Mouse (Mus musculus): Measurements from ENCODE around the gene Plekhb1.

Gene Plekhb1

GRCm38 (mm10) chr7:100637657-100638056, 24.6 kb downstream of the Plekhb1 start:
- TF ChIP-seq GATA4 (IDR thresholded peaks at IDR 0.05; ENCODE audit: insufficient replicate concordance, low read length): no peak

GRCm38 (mm10) chr7:100624538-100624937, 37.7 kb downstream of the Plekhb1 start:
- TF ChIP-seq GATA4 (IDR thresholded peaks at IDR 0.05; ENCODE audit: insufficient replicate concordance, low read length): no peak

- TF ChIP-seq GATA4 (IDR thresholded peaks at IDR 0.05; ENCODE audit: insufficient replicate concordance, low read length): no peak
Observed at GRCm38 (mm10) chr7:100622277-100622676, 39.9 kb downstream of the Plekhb1 start.

- no peak for TF ChIP-seq GATA4 (IDR thresholded peaks at IDR 0.05; ENCODE audit: insufficient replicate concordance, low read length)
Observed at GRCm38 (mm10) chr7:100616121-100616857, 45.9 kb downstream of the Plekhb1 start.

GRCm38 (mm10) chr7:100608910-100609309, 53.3 kb downstream of the Plekhb1 start:
- no peak for TF ChIP-seq GATA4 (IDR thresholded peaks at IDR 0.05; ENCODE audit: insufficient replicate concordance, low read length)

GRCm38 (mm10) chr7:100608130-100608741, 54.0 kb downstream of the Plekhb1 start, which contains the start of gene Mrpl48:
Gene Mrpl48 (minus strand): TSS chr7:100608301.
- no peak for TF ChIP-seq GATA4 (IDR thresholded peaks at IDR 0.05; ENCODE audit: insufficient replicate concordance, low read length)

- TF ChIP-seq GATA4 (IDR thresholded peaks at IDR 0.05; ENCODE audit: insufficient replicate concordance, low read length): peak; percentile 61; the same call in 1 of the 2 replicates
Observed at GRCm38 (mm10) chr7:100607214-100608129, 54.7 kb downstream of the Plekhb1 start, which contains the start of gene Rab6a. Gene Rab6a (plus strand): TSS chr7:100607410.

- TF ChIP-seq GATA4 (IDR thresholded peaks at IDR 0.05; ENCODE audit: insufficient replicate concordance, low read length): no peak
Observed at GRCm38 (mm10) chr7:100600211-100600610, 62.0 kb downstream of the Plekhb1 start.

GRCm38 (mm10) chr7:100593349-100593748, 68.9 kb downstream of the Plekhb1 start:
- no peak for TF ChIP-seq GATA4 (IDR thresholded peaks at IDR 0.05; ENCODE audit: insufficient replicate concordance, low read length)
